26 mouse cellular contexts compared by ENCODE assay signal in the genomic region with DNA sequence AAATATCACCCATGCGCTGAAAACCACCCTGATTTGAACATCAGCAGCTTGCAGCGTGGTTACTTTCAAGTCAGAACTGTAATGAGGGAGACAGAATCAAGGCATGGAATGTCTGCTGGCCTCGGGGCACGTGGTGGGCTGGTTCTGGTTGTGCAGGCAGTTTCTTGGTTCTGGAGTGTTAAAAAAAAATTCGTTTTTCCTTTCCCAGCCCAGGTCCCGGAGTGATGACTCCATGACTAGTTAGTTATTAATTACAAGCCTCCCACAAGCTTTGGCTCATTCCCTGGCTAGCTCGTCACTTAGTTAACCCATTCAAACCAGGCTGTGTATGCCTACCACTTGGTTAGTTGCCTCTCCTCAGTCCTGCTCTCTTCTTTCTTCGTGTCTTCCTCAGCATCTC. TPM values are rescaled to one million over a fixed set of nuclear protein-coding genes. Genes with fewer than 3 reads are reported as not detected.
DNase-seq lines count a peak whose midpoint lies in the region; ATAC-seq and TF ChIP-seq lines count a peak whose summit lies in the region.
"Had no signal": no experiment of that assay in that cellular context is flagged by ENCODE, and none has a peak within 500 bp of the region (broad histone marks: within the 10 kb centered on the region; RNA-seq: fewer than 3 reads in every experiment).

No protein-coding gene starts in this region.

- no peak overlapping the region for H3K4me2 ChIP-seq in kidney, embryonic 15.5 days
- H3K4me2 ChIP-seq in heart, embryonic 12.5 days, result no peak overlapping the region
- H3K4me2 ChIP-seq: forebrain, embryonic 15.5 days; heart, embryonic 11.5 days; hindbrain, embryonic 13.5 days; limb, embryonic 15.5 days; midbrain, embryonic 15.5 days had no signal

- H3K4me1 ChIP-seq in kidney, embryonic 15.5 days, result peaks cover 67% of the 10 kb centered on the region
- peaks cover 50% of the 10 kb centered on the region for H3K4me1 ChIP-seq in heart, embryonic 12.5 days (replicated peaks)

- TF ChIP-seq CTCF in Patski (IDR thresholded peaks at IDR 0.05), result no peak

- POLR2A ChIA-PET in Patski (lab: Charles Lee), result no interaction called here

- H3K4me3 ChIP-seq in kidney, embryonic 15.5 days (replicated peaks), result no peak overlapping the region
- no peak overlapping the region for H3K4me3 ChIP-seq in heart, embryonic 12.5 days
- H3K4me3 ChIP-seq: forebrain, embryonic 15.5 days; hindbrain, embryonic 13.5 days; layer of hippocampus, adult 2 months; limb, embryonic 10.5 days; limb, embryonic 15.5 days; megakaryocyte, embryonic 14.5 days; midbrain, embryonic 15.5 days had no signal

- H3K36me3 ChIP-seq in kidney, embryonic 15.5 days, result no peaks in the 10 kb centered on the region
- peaks cover 7% of the 10 kb centered on the region; the same call in 1 of the 2 replicates for H3K36me3 ChIP-seq in heart, embryonic 12.5 days
- H3K36me3 ChIP-seq: forebrain, embryonic 15.5 days; hindbrain, embryonic 13.5 days; midbrain, embryonic 15.5 days had no signal

- 58% methylated on average over 8 of the region's 8 CpGs for WGBS in kidney, embryonic 15.5 days
- WGBS in heart, embryonic 12.5 days, result 75% methylated on average over 8 of the region's 8 CpGs

- no peak overlapping the region for H3K9ac ChIP-seq in kidney, embryonic 15.5 days
- H3K9ac ChIP-seq in heart, embryonic 12.5 days, result no peak overlapping the region
- H3K9ac ChIP-seq: forebrain, embryonic 15.5 days; hindbrain, embryonic 13.5 days; limb, embryonic 15.5 days; midbrain, embryonic 15.5 days had no signal

- H3K27me3 ChIP-seq in Patski, result no peaks in the 10 kb centered on the region
- H3K27me3 ChIP-seq in kidney, embryonic 15.5 days, result no peaks in the 10 kb centered on the region
- H3K27me3 ChIP-seq in heart, embryonic 12.5 days (replicated peaks), result 0 out of 2 replicates have a peak, but pooled peaks cover 12% of the 10 kb centered on the region
- H3K27me3 ChIP-seq: forebrain, embryonic 15.5 days; hindbrain, embryonic 13.5 days; limb, embryonic 15.5 days; megakaryocyte, embryonic 14.5 days; midbrain, embryonic 15.5 days had no signal

- H3K27ac ChIP-seq in kidney, embryonic 15.5 days, result peak overlapping the region; percentile 57
- no peak overlapping the region for H3K27ac ChIP-seq in heart, embryonic 12.5 days (ENCODE audit: poor library complexity, severe bottlenecking)
- H3K27ac ChIP-seq: forebrain, embryonic 15.5 days; hindbrain, embryonic 13.5 days; layer of hippocampus, adult 2 months; limb, embryonic 10.5 days; limb, embryonic 15.5 days; midbrain, embryonic 15.5 days had no signal

- in situ Hi-C loops in Patski (cut with MboI; ENCODE audit: low pct_unique_long_range_greater_than_20kb), result no loop called here

- CTCF ChIA-PET in Patski (lab: Charles Lee), result interaction anchor here (0.8 kb wide), 1 partner anchor 53 kb away, joined by 3 read pairs; no protein-coding TSS in a partner anchor

- peak; percentile 69 for DNase-seq in Patski (ENCODE audit: low read depth, low spot score)
- DNase-seq in kidney, adult 18-20 months, result peak; percentile 63
- peak; percentile 67 to 73 for DNase-seq in kidney, postnatal 36 days
- no peak for DNase-seq in layer of hippocampus, adult 8-10 months (ENCODE audit: low spot score in 2 of 2)
- DNase-seq: adrenal gland, postnatal 10 days; B cell, adult 2 months; cerebellum, adult 8-10 months; cerebellum, postnatal 25 days; gastrocnemius, postnatal 25 days; heart, adult 18-20 months; layer of hippocampus, postnatal 36 days; lung, postnatal 36 days; spleen, adult 18-20 months; thymus, postnatal 14 days had no signal

- no peaks in the 10 kb centered on the region for H3K9me3 ChIP-seq in kidney, embryonic 15.5 days (replicated peaks)
- H3K9me3 ChIP-seq in heart, embryonic 12.5 days (replicated peaks), result no peaks in the 10 kb centered on the region
- H3K9me3 ChIP-seq: forebrain, embryonic 15.5 days; hindbrain, embryonic 13.5 days; limb, embryonic 10.5 days; limb, embryonic 15.5 days; megakaryocyte, embryonic 14.5 days; midbrain, embryonic 15.5 days had no signal

- ATAC-seq in Patski, result peak; percentile 78
- 0 out of 2 replicates have a peak, but pooled peaks have one; percentile 17 for ATAC-seq in kidney, embryonic 15.5 days (replicated peaks; ENCODE audit: low FRiP score)
- ATAC-seq in heart, embryonic 12.5 days (ENCODE audit: insufficient number of reproducible peaks, low FRiP score), result no peak
- no peak for ATAC-seq in megakaryocyte-erythroid progenitor cell, adult 5-6 weeks (replicated peaks; ENCODE audit: low FRiP score, low TSS enrichment, poor library complexity, severe bottlenecking)
- ATAC-seq: forebrain, embryonic 15.5 days; intestine, embryonic 16.5 days; midbrain, embryonic 15.5 days had no signal

RNA-seq across cellular contexts. Expression of a gene that starts 56.1 kb away (rescaled TPM):
- 46.4 TPM for polyA plus RNA-seq in Patski (2021)
- polyA plus RNA-seq in kidney, embryonic 15.5 days (2015; fragmentation: Nextera tagmentation; extraction: Ambion mirVana), result 11.2 and 12.9 TPM in 2 replicates
- 8.1 and 8.7 TPM in 2 replicates for polyA plus RNA-seq in heart, embryonic 12.5 days (2016; fragmentation: Nextera tagmentation; extraction: Ambion mirVana)
- 100 to 1,000 TPM in 3 of 4 experiments, 10 to 100 TPM in 1; 88.8 to 107 (median 100) TPM for total RNA-seq in layer of hippocampus, adult 8-10 months (2022)
- total RNA-seq in megakaryocyte-erythroid progenitor cell, adult 5-6 weeks (2014; fragmentation: Nextera tagmentation), result 28.8 and 29.2 TPM in 2 replicates
- 9.2 and 17.7 TPM in 2 replicates for total RNA-seq in megakaryocyte-erythroid progenitor cell, adult 5-6 weeks (2017)

Comparison
In these comparisons a context has a peak if more than half of its experiments do, and no peak if none do; other contexts are left out.
1. ATAC-seq: peak in Patski (single experiment) and kidney, embryonic 15.5 days (single experiment); none in heart, embryonic 12.5 days (single experiment) and megakaryocyte-erythroid progenitor cell, adult 5-6 weeks (single experiment).
2. DNase-seq: peak in Patski (single experiment), kidney, adult 18-20 months (single experiment) and kidney, postnatal 36 days (2 of 2); none in layer of hippocampus, adult 8-10 months (0 of 2).